Mouse (Mus musculus): ENCODE results near the gene Hdac5. TPM values are rescaled to one million over a fixed set of nuclear protein-coding genes. Genes with fewer than 3 reads are reported as not detected.

The Hdac5 gene
- total and polyA plus RNA-seq, 2 experiments: 15.9 to 38.2 TPM

GRCm38 (mm10) chr11:102216056-102216885 lies 13.7 kb downstream of the Hdac5 start:
- Histone ChIP-seq H3K27ac (replicated peaks; ENCODE audit: insufficient read depth, low read depth, low read length) (peak overlapping the region; percentile 94), H3K79me2 (ENCODE audit: control insufficient read depth, insufficient read depth, low read length) (peaks cover 35% of the 10 kb centered on the region), H3K4me3 (ENCODE audit: insufficient read depth, low read depth, low read length) (0 out of 2 replicates have a peak overlapping the region, but pooled peaks have one; percentile 1), H3K36me3 (ENCODE audit: control insufficient read depth, insufficient read depth, low read length) (no peaks in the 10 kb centered on the region), H3K27me3 (ENCODE audit: control insufficient read depth, insufficient read depth, low read length) (no peaks in the 10 kb centered on the region), H3K4me1 (ENCODE audit: control insufficient read depth, insufficient read depth, low read length) (peaks cover 72% of the 10 kb centered on the region), H3K9ac (ENCODE audit: low read depth, low read length) (peak overlapping the region; percentile 57)
- WGBS: 8% methylated on average over 12 of the region's 12 CpGs
- TF ChIP-seq CTCF (IDR thresholded peaks at IDR 0.05; ENCODE audit: low read depth, low read length): no peak
- peak; percentile 88 for DNase-seq (ENCODE audit: extremely low read depth, low read depth, low spot score)

GRCm38 (mm10) chr11:102215511-102215910 lies 14.5 kb downstream of the Hdac5 start:
- peaks cover 36% of the 10 kb centered on the region for H3K79me2 ChIP-seq (ENCODE audit: control insufficient read depth, insufficient read depth, low read length)
- peaks cover 69% of the 10 kb centered on the region for H3K4me1 ChIP-seq (ENCODE audit: control insufficient read depth, insufficient read depth, low read length)
- 42% methylated on average over 11 of the region's 11 CpGs for WGBS
- peak overlapping the region; percentile 39; the same call in 1 of the 2 replicates for H3K9ac ChIP-seq (ENCODE audit: low read depth, low read length)
- H3K4me3 ChIP-seq (ENCODE audit: insufficient read depth, low read depth, low read length): no peak overlapping the region
- no peak for DNase-seq (ENCODE audit: extremely low read depth, low read depth, low spot score)
- peak overlapping the region; percentile 94 for H3K27ac ChIP-seq (replicated peaks; ENCODE audit: insufficient read depth, low read depth, low read length)
- TF ChIP-seq CTCF (IDR thresholded peaks at IDR 0.05; ENCODE audit: low read depth, low read length) (no peak), POLR2A (IDR thresholded peaks at IDR 0.05; ENCODE audit: extremely low read depth, insufficient read depth, low read length) (no peak)
- no peaks in the 10 kb centered on the region for H3K27me3 ChIP-seq (ENCODE audit: control insufficient read depth, insufficient read depth, low read length)
- H3K36me3 ChIP-seq (ENCODE audit: control insufficient read depth, insufficient read depth, low read length): no peaks in the 10 kb centered on the region

- Histone ChIP-seq H3K4me1 (ENCODE audit: control insufficient read depth, insufficient read depth, low read length) (peaks cover 66% of the 10 kb centered on the region), H3K27ac (replicated peaks; ENCODE audit: insufficient read depth, low read depth, low read length) (no peak overlapping the region), H3K4me3 (ENCODE audit: insufficient read depth, low read depth, low read length) (no peak overlapping the region), H3K9ac (ENCODE audit: low read depth, low read length) (no peak overlapping the region), H3K27me3 (ENCODE audit: control insufficient read depth, insufficient read depth, low read length) (no peaks in the 10 kb centered on the region), H3K79me2 (ENCODE audit: control insufficient read depth, insufficient read depth, low read length) (peaks cover 45% of the 10 kb centered on the region), H3K36me3 (ENCODE audit: control insufficient read depth, insufficient read depth, low read length) (no peaks in the 10 kb centered on the region)
- no peak for DNase-seq (ENCODE audit: extremely low read depth, low read depth, low spot score)
- TF ChIP-seq CTCF (IDR thresholded peaks at IDR 0.05; ENCODE audit: low read depth, low read length) (no peak), POLR2A (IDR thresholded peaks at IDR 0.05; ENCODE audit: extremely low read depth, insufficient read depth, low read length) (no peak)
- 36% methylated on average over 10 of the region's 10 CpGs for WGBS
Measured at GRCm38 (mm10) chr11:102214430-102215156, 15.4 kb downstream of the Hdac5 start.

GRCm38 (mm10) chr11:102211936-102212341 lies 18.0 kb downstream of the Hdac5 start:
- H3K36me3 ChIP-seq (ENCODE audit: control insufficient read depth, insufficient read depth, low read length): no peaks in the 10 kb centered on the region
- WGBS: 76% methylated on average over 18 of the region's 18 CpGs
- peaks cover 53% of the 10 kb centered on the region for H3K4me1 ChIP-seq (ENCODE audit: control insufficient read depth, insufficient read depth, low read length)
- H3K9ac ChIP-seq (ENCODE audit: low read depth, low read length): no peak overlapping the region
- peaks cover 67% of the 10 kb centered on the region for H3K79me2 ChIP-seq (ENCODE audit: control insufficient read depth, insufficient read depth, low read length)
- no peak for DNase-seq (ENCODE audit: extremely low read depth, low read depth, low spot score)
- H3K27ac ChIP-seq (replicated peaks; ENCODE audit: insufficient read depth, low read depth, low read length): no peak overlapping the region
- no peaks in the 10 kb centered on the region for H3K27me3 ChIP-seq (ENCODE audit: control insufficient read depth, insufficient read depth, low read length)
- TF ChIP-seq POLR2A (IDR thresholded peaks at IDR 0.05; ENCODE audit: extremely low read depth, insufficient read depth, low read length) (no peak), CTCF (IDR thresholded peaks at IDR 0.05; ENCODE audit: low read depth, low read length) (no peak)
- H3K4me3 ChIP-seq (ENCODE audit: insufficient read depth, low read depth, low read length): no peak overlapping the region

- Histone ChIP-seq H3K4me1 (ENCODE audit: control insufficient read depth, insufficient read depth, low read length) (peaks cover 48% of the 10 kb centered on the region), H3K27ac (replicated peaks; ENCODE audit: insufficient read depth, low read depth, low read length) (peak overlapping the region; percentile 61), H3K79me2 (ENCODE audit: control insufficient read depth, insufficient read depth, low read length) (peaks cover 75% of the 10 kb centered on the region), H3K36me3 (ENCODE audit: control insufficient read depth, insufficient read depth, low read length) (peaks cover under 1% of the 10 kb centered on the region; the same call in 1 of the 2 replicates), H3K4me3 (ENCODE audit: insufficient read depth, low read depth, low read length) (no peak overlapping the region), H3K9ac (ENCODE audit: low read depth, low read length) (peak overlapping the region; percentile 5; the same call in 1 of the 2 replicates), H3K27me3 (ENCODE audit: control insufficient read depth, insufficient read depth, low read length) (no peaks in the 10 kb centered on the region)
- TF ChIP-seq CTCF (IDR thresholded peaks at IDR 0.05; ENCODE audit: low read depth, low read length) (no peak), POLR2A (IDR thresholded peaks at IDR 0.05; ENCODE audit: extremely low read depth, insufficient read depth, low read length) (no peak)
- peak; percentile 83 for DNase-seq (ENCODE audit: extremely low read depth, low read depth, low spot score)
- 22% methylated on average over 5 of the region's 5 CpGs for WGBS
Measured at GRCm38 (mm10) chr11:102211011-102211410, 19.0 kb downstream of the Hdac5 start.

Measured in liver, adult 2 months (tissue).